Mouse (Mus musculus): ENCODE results near the gene Ppfibp2.

DNA sequence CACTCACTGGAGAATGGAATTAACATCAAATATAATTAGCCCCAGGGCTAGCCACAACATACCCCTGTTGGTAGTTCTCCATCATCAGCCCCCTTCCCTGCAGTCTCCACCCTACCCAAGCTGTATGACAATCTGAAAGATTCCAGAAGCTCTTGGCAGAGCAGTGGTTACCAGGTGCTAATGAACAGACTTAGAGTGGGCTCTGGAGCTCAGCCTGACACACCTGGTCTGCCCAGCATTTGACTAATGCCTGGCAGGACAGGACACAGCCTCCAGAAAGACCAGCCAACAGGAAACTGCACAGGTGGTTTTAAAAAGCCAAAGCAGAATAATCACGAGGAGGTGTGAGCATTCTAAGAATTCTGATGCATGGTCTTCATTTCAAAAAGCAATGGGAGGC is 41.5 kb upstream of the Ppfibp2 start:
- TF ChIP-seq GATA1 (IDR thresholded peaks at IDR 0.05; ENCODE audit: borderline replicate concordance, low read length) (no peak), FLI1 (IDR thresholded peaks at IDR 0.05; ENCODE audit: low read length) (no peak)
